Mouse (Mus musculus): ENCODE data around the gene Gm5795.
A peak's percentile ranks its signal among the peaks of the same experiment; 100 is the strongest.
"Not testable (repeated sequence)": the region's sequence is repeated elsewhere in the genome, so short reads cannot be mapped to it uniquely, and the experiment has no call there.

Gm5795 gene

GRCm38 (mm10) chr14:3187955-3188354 lies at the start of gene Gm5795:
Gm5795 (plus strand) TSS chr14:3188255.
- not testable (repeated sequence) for DNase-seq

- DNase-seq: not testable (repeated sequence)
Measured at GRCm38 (mm10) chr14:3208272-3209152, 20.5 kb downstream of the Gm5795 start, which contains the start of gene D830030K20Rik. D830030K20Rik (plus strand) TSS chr14:3208488.

- DNase-seq: peak; percentile 3
Measured at GRCm38 (mm10) chr14:3209367-3209766, 21.3 kb downstream of the Gm5795 start.
